Mouse (Mus musculus): ENCODE results near the gene Vmn1r177. TPM values are rescaled to one million over a fixed set of nuclear protein-coding genes. Genes with fewer than 3 reads are reported as not detected.

The Vmn1r177 gene
- not detected for polyA plus RNA-seq (2017; shearing (Covaris generic))

DNA sequence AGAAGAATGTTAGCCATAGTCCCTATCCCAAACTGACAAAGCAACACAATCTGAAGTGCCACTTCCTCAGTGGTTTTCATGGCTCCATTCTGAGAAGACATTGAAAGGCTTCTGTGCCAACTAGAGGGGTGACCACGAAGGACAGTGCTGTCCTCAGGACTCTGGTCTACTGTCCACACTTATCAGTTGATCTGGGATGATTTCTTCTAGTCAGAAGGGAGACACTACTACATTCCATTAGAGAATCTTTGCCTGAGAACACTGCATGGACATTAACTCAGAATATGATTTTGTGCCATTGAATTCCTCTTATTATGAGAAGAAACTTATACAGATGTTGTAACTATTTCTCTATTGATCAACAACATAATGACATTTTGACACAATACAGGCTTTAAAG, at the start of gene Vmn1r177:
Gene Vmn1r177 (minus strand): TSS at position 101 of the 400 bp plus-strand sequence.

DNA sequence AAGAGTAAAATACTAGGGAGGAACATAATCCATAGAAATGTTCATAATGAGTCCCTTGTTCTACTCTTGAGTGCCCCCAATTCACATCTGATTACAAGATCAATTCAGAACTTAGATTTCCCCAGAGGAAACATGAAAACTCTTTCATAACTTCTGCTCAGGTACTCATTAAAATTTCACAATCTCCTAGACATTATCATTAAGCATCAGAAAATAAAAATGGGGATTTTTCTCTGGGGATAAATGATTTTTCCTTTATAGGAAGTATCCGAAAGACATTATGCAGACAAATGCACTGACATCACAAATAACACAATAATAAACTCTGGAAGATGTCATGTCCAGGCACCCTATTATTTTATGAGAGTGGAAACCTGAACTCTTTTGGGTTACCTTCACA, 25.5 kb upstream of the Vmn1r177 start, which contains the start of gene Vmn1r178:
Gene Vmn1r178 (plus strand): TSS at position 301 of the 400 bp plus-strand sequence.

DNA sequence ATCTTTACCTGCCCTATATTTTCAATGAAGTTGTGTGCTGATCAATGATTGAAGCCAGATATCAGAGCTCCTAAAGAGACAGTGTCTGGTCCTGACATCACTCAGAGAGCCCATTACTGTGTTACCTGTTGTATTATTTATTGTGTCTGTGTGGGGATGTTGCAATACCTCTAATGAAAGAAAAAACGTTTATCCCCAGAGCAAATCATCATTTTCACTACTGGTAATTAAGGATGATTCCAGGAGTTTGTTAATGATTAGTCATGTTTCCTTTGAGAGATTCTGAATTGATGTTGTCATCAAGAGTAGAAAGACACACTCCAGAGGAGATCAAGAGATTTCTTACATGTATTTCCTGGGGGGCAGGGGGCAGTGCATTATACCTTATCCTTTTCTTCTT, 29.0 kb downstream of the Vmn1r177 start, which contains the start of gene Vmn1r176:
Gene Vmn1r176 (minus strand): TSS at position 101 of the 400 bp plus-strand sequence.

Other genes with a start within 250 kb of the Vmn1r177 start
- 0.06 TPM for gene Vmn1r171, start 235.7 kb downstream of the Vmn1r177 start, polyA plus RNA-seq (2017; shearing (Covaris generic))
- gene Vmn1r172, start 208.1 kb downstream of the Vmn1r177 start, polyA plus RNA-seq (2017; shearing (Covaris generic)), result 0.02 TPM
- gene Vmn1r173, start 165.7 kb downstream of the Vmn1r177 start, polyA plus RNA-seq (2017; shearing (Covaris generic)), result 0.05 TPM
- gene Vmn1r174, start 114.2 kb downstream of the Vmn1r177 start, polyA plus RNA-seq (2017; shearing (Covaris generic)), result 0.05 TPM
- gene Vmn1r175, start 55.8 kb downstream of the Vmn1r177 start, polyA plus RNA-seq (2017; shearing (Covaris generic)), result not detected
- gene Vmn1r176, start 29.1 kb downstream of the Vmn1r177 start, polyA plus RNA-seq (2017; shearing (Covaris generic)), result not detected
- gene Vmn1r178, start 25.6 kb upstream of the Vmn1r177 start, polyA plus RNA-seq (2017; shearing (Covaris generic)), result not detected
- gene Vmn1r179, start 60.5 kb upstream of the Vmn1r177 start, polyA plus RNA-seq (2017; shearing (Covaris generic)), result 0.08 TPM
- gene Vmn1r180, start 84.2 kb upstream of the Vmn1r177 start, polyA plus RNA-seq (2017; shearing (Covaris generic)), result not detected
- gene Vmn1r181, start 108.2 kb upstream of the Vmn1r177 start, polyA plus RNA-seq (2017; shearing (Covaris generic)), result not detected
- gene V1rd19, start 135.2 kb upstream of the Vmn1r177 start, polyA plus RNA-seq (2017; shearing (Covaris generic)), result not detected
- gene Vmn1r183, start 186.8 kb upstream of the Vmn1r177 start, polyA plus RNA-seq (2017; shearing (Covaris generic)), result 0.07 TPM
- gene Zfp180, start 215.5 kb upstream of the Vmn1r177 start, polyA plus RNA-seq (2017; shearing (Covaris generic)), result 31.0 TPM
- gene Zfp112, start 245.9 kb upstream of the Vmn1r177 start, polyA plus RNA-seq (2017; shearing (Covaris generic)), result 1.5 TPM

Data from CD4-positive, CD25-positive, alpha-beta regulatory T cell (primary cell).